Mouse (Mus musculus): ENCODE measurements around the gene Sspo.

Sspo gene

DNA sequence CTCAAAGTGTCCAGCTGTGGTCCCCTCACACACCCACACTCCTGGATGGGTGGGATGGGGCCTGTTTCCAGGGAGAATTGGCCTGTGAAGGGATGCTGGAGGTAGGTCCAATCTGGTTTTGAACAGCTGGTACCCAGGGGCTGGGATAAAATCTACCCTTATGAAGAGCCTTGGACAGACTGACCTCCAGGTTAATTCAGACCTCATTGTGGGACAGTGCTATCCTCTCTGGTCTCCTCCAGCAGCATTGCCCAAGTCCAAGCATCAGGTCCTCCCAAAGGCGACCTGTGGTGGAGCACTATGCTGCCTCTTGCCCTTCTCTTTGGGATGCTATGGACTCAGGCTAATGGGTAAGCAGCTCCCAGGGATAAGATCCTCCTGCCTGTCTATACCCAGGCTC, at the start of gene Sspo:
Sspo (plus strand) TSS at position 301 of the 400 bp plus-strand sequence.
- no peak for DNase-seq

DNA sequence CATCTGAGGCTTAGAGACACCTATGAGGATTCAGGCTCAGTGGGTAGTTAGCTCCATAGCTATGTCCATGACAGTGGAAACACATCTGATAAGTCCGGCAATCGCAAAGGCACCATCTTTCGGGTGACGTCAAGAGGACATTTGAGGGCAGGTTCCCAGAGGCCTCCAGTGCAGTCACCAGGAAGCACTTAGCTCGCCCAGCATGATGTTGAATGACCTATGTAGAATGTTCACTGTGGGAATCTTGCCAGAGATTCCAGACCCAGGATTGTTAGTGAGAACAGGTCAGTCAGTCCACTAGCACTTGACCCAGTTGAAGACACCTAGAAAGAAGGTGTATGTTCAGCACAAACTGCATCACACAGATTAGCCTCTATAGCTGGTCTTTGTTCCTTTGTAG, 48.1 kb upstream of the Sspo start:
- DNase-seq, result no peak

DNA sequence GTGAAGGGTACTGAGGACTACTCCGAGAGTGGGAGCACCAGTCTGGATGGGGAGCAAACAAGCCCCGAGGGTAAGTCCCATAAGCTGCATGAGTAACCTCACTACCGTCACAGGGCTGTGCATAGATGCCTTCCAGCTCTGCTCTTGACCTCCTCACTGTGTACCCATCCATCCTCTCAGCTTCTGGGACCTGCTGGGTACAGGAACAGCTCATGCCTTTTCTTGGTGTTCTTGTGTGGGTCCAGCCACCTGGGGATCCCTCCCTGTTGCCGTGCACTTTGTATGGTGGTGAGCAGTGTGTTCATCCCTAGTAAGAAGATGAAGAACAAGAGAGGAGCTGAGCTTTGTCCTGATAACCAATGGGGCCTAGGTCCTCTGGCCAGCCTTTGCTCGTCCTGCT, 44.0 kb upstream of the Sspo start:
- no peak for DNase-seq

DNA sequence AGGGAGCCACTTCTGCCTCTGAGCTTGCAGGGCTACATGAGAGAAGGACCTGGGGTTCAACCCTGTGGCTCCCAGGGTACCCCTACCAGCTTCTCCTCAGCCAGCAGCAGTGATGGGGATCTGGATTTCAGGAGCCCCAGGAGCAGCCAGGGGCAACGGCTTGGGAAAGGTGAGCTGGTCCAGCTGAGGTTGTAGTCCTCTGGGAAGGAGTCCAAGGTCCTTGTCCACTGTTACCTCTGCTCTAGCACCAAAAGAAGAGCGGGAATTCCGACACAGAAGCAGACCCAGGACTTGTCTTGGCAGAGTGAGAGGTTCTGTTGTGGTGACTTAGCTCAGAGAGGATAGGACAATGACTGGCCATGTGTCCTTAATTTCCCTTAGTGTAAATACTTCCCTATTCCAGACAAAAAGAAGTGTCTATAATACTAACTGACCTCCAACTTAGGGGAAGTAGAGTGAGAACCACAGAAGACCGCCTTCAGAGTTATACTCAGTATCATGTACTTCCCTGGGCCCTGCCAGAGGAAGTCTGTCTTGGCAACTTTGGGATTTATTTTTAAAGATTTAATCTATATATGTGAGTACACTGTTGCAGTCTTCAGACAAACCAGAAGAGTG, 38.2 kb upstream of the Sspo start:
- no peak for DNase-seq

DNA sequence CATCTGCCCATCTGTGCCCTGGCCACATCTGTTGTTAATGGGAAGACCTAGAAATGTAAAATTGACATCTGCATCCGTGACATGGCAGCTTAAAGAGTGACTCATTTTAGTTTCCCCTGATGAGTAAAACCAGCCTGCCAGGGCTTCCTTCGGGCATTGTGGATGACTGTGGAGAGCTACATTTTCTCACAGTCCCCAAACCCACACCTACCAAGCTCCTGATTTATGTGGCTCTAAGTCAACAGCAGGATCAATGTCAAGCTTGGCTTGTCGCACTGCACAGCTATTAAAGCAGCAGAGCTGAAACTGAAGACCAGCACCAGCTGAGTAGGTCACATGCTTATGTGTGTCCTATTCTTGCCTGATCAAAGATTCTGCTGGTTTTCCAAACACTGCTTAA, 37.5 kb upstream of the Sspo start:
- no peak for DNase-seq

DNA sequence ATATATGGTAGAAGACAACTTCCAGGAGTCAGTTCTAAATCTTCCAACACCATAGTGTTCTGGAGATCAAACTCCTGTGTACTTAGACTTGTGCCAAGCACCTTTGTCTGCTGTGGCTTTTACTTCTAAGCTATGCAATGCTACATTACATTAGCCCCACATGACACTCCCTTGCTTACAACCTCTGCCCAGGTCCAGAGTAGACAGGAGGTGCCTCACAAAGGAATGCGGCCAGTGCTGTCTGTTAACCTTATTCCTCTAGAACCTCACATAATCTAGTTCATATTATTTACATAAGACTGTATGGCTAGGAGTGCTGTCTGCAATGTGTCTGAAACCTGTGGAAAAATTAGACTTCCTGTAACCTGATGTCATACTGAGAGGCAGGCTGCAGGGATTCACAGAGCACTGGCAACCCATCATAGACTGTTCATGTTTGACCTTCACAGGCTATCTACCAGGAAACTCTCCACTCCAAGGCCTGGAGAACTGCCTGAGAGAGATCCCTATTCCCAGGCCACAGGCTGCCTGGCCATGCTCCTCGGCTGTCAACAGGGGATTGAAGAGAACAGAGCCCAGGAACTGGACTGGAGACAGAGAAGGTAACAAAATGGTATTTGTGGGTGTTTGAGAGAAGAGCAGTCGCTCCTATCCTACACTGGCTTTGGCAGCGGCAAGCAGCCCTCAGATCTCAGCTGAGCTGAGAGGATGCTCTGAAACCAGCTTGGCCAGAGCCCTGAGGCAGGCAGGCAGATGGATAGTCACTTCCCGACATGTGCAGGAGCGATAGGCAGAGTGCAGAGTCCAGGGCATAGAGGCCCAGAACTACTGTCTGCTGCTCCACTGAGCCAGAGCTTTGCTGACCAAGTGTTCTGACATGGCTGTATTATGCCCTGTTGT, 36.6 kb upstream of the Sspo start:
- no peak for DNase-seq

DNA sequence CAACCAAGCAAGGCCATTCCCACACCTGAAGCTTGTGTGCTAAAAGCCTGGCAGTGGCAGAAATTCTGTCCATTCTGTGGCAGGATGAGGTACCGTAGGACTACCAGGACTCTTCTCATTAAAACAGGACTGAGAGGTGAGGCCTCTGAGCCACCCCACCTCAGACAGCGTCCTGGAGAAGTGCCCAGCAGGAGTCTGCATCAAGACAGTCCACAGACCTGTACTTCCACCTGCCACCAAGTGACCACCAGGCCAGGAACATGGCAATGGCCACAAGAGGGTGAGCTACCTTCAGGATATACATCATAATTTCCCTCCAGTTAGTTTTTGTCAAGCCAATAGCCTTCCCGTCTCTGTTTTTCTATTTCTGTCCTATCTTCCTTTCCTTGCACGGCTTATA, 35.9 kb upstream of the Sspo start:
- DNase-seq, result no peak

DNA sequence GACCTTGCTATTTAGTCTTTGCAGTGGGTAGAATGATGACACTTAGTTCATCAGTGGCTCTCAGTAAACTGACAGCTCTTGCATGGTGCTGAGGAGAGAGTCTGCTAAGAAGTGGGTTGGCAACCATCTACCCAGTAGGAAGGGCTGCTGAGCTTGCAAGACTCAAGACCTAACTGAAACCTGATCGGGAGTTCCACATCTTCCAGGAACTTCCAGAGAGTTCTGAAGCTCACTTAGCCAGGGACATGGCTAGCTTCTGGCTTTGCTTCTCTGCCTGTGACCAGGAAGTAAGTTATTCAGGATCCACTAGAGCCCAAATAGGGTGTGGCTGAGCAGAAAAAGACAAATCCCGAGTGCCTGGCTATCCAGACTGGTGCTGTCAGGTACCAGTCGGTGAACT, 35.4 kb upstream of the Sspo start:
- no peak for DNase-seq

DNA sequence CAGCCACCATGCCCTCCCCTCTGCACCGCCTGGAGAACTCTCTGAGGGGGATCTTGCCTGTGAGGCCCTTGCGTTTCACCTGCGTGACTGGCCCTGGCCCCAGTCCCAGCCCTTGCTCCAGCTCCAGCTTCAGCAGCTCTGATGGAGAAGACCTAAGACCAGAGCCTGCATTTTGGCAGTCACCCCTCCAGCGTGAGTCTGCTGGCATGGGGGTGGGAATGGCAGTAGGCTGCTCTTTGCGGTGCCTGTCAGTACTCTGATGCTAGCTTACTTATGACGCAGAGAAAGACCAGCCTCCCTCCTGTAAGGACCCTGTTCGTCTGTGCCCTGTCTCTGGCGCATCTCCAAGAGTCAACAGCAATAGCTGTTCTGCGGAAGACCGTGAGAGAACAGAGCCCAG, 34.9 kb upstream of the Sspo start:
- DNase-seq, result no peak

DNA sequence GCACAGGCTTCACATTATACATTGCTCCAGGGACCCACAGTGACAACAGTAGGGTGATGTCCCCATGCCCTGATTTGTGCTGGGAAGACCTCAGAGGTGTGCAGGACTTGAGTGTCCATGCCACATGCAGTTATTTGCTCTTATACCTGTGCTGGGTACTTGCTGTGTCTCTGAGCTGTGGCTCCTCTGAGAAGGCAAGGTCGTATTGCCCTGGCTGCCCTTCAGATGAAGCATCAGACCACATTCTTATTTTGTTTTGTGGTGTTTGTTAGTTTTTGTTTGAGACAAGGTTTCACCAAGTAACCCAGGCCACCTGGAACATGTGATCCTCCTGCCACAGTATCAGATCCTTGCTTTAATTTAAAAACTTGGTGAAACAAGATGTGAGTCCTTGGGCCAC, 33.1 kb upstream of the Sspo start:
- no peak for DNase-seq

DNA sequence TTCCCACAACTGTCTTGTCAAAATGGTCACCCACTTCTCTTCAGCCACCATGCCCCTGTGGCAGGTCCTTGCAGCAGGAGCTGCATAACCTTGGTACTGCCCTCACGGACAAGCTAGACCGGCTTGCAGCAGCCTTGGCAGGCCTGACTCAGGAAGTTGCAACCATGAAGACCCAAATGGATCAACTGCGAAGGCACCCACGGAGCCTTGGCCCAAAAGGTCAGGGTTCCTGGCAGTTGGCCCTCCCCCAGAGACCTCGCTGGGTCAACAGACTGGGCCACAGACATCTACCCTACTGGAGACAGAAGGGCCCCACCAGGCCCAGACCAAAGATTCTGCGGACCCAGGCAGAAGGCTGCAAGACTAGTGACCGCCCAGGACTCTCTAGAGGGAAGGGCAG, 32.4 kb upstream of the Sspo start:
- no peak for DNase-seq

DNA sequence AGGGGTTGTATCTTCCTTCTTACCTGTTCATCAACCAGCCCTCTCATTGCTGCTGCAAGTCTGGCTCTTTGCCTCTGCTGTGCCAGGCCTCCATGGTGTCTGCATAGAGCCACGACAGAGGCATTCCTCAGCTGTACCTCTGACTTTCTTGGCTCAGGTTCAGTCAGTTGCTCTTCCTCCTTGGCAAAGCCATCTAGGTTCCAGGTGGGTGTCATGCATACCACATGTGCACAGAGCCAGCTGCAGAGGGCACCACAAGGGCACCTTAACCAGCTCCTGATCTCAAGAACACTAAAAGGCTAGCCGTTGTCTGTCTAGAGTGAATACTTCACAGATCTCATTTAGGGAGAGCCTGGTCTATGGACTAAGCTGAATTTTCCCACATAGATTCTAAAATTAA, 31.5 kb upstream of the Sspo start:
- no peak for DNase-seq

DNA sequence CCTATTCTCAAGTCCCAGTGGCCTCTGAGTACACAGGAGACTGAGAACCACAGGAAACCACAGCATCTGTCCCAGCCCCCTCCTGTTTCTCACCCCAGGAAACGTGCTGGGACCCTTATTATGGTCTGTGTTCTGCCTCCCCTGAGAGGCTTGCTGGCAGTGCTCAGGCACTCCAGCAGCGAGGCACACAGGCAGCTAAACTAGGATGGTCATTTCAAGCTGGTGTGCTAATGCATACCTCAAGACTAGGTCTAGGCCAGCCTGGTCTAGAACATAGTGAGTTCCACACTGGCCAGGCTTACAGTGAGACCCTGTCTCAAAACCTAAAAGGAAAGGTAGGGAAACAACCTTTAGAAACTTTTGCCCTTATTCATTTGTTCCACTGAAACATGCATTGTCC, 27.4 kb upstream of the Sspo start:
- DNase-seq, result no peak

DNA sequence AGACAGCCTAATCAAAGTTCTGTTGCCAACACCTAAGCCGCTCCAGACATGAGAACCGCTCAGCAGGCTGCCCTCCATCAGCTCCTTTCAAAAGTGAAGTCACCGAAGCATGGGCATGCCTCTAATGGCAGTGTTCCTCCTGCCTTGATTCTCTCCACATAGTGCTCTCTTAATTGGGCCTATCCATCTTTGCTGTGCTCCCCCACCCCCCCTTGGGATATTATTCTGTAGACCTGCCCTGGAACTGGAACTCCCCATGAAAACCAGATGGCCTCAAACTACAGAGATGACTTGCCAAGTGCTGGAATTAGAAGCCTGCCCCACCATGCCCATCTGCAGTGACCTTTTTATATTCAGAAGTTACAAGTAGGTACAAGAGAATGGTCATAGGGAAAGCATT, 24.7 kb upstream of the Sspo start:
- no peak for DNase-seq

DNA sequence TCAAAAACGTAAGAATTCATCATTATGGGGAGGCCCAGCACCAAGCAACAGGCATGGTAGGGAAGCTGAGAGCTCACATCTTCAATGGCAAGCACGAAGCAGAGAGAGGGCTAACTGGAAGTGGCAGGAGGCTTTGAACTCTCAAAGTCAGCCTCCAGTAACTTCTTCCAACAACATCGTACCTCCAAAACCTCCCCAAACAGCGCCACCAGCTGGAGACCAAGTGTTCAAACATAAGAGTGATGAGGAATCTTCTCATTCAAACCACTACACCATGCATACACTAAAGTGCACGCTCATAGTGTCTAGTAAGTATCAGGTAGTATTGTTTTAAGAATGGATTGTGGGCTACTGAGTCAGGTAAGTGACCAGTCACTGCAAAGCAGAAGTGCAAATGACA, 24.0 kb upstream of the Sspo start:
- no peak for DNase-seq

DNA sequence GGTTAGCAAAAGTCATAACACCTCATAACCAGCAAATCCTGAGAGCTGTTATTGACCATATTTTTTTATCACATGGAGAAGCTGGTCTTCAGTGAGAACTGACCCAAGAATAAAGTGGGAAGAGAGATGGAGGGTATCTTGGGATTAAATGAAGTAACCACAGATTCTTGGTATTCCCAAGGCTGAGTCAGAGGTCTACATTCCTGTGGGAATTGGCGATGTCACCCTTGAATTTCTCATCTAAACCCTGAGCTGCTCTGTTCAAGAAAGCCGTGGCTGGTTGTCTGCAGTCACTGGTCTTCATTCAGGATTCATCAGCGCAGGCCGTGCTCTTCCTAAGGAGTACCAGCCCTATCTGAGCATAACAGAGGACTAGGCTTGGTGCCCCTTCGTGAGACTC, 21.1 kb upstream of the Sspo start:
- no peak for DNase-seq

DNA sequence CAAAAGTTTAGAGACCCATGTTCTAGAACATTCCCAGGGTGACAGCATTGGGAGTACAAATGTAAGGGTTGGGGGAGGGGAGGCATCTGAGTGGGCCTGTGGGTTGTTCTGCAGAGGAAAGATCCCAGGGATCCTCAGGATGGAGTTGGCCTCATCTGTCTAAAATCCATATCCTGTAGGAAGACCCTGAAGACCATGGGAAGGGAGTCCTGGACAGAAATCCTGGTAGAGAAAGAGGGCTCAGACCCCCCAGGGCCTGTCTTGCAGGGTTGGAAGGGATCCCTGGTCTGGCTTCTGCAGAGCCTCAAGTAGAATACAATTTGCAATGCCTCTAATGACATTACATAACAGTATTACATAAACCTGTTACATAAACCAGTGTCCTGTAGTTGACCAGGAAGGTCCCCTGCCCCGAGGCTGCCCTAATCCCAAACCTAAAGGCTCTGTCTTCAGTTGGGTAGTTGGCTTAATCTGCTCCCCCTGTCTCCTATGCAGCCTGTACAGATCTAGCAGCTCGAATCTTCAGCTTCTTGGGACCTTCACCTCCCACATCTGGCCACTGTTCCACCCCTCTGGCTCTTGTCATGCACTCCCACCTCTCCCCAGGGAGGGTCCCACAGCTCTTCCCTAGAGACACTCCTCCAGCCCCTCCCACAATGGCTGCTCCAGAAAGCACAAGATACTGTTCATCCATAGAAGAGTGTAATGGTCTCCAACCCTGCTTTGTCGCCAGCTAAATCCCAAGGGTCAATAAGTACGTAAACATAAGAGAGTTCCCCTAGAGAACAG, 19.1 kb upstream of the Sspo start:
- DNase-seq, result no peak

DNA sequence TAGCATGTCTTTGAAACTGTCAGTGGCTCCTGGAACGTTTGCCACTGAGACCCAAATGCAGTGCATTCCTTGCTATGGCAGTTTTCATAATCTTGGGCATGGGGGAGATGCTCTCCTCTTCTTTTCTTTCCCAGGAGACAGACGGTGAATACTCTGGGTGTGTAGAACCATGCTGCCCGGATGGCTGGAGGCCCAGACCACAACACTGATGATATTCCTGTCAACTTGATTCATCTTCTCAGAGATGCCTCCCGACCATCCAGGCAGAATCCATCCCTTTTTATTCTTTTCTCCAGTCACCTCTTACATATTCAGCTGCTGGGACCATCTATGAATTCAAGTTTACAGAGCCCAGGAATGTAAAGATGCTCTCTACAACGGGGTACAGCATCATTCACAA, 17.3 kb upstream of the Sspo start:
- no peak for DNase-seq

DNA sequence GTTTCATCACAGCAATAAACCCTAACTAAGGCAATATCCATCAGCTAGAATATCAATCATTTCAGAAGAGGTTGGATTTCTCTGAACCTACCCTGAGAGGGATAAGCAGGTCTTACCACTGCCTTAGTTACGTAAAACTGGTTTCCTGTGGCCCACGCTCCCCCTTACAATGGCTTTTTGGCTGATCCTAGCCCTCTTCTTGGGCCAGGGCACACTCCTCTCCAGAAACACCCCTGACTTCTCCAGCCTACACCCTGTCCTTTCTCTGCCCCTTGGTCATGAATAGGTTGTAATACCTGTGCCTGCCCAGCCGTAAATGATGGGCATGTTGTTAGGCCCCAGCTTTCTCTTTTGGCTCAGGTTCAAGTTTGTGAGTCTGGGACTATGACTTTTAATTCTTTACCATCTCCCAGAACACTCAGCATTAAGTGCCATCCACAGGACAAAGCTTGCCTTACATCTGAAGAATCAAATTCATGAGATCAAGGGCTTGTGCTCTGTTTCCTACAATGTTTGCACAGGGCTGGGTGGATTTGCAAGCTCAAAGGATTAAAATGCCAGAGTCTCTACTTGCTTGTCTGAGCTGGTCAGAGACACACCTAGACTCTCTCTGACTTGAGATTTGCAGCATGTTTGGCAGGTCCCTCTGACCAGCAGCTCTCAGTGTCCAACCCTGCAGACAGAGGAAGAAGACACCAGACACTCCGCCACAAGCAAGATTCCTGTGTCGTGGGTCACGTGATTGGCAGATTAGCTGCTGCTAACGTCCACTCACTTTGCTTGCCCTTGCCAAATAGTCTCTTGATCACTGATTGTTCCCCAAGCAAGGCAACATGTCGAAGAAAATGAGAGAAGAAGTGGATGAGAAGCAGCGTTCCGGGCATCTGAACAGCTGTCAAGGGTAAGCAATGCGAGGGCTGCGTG, 14.9 kb upstream of the Sspo start:
- no peak for DNase-seq

DNA sequence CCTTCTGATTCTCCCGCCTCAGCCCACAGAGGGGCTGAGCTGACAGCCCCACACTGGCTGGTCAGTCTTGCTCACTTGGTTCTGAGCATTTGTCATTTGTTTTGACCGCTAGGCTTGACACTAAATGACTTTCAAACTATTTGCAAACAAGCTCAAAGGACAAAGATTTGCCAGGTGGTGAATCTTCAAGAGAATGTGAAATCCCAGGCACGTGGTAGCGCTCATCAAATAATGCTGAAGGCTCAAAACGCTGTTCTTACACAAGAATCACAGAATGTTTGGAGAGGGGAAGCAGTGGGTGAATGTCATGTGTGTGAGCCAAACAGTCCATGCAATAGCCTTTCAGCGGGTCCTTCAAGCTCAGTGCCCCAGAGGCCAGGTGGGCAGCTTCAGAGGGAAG, 13.4 kb upstream of the Sspo start:
- DNase-seq, result no peak

DNA sequence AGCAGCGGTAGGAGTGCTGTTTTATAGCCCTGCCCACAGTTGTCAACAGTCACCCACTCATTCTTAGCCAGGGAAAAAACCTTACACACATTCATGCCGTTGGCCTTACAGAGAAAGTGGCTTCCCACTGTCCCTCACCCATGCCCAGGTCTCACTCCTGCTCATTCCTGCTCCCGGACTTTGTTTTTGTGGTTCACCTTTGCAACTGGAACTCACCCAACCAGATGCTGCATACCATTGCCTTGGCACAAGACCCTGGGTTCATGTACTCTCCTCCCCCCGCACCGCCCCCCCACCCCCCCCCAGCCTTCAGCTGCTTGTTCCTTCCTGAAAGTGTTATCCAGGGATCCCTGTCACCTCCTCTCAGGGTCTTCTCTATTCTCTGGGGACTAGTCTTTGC, 12.9 kb upstream of the Sspo start:
- DNase-seq, result no peak

DNA sequence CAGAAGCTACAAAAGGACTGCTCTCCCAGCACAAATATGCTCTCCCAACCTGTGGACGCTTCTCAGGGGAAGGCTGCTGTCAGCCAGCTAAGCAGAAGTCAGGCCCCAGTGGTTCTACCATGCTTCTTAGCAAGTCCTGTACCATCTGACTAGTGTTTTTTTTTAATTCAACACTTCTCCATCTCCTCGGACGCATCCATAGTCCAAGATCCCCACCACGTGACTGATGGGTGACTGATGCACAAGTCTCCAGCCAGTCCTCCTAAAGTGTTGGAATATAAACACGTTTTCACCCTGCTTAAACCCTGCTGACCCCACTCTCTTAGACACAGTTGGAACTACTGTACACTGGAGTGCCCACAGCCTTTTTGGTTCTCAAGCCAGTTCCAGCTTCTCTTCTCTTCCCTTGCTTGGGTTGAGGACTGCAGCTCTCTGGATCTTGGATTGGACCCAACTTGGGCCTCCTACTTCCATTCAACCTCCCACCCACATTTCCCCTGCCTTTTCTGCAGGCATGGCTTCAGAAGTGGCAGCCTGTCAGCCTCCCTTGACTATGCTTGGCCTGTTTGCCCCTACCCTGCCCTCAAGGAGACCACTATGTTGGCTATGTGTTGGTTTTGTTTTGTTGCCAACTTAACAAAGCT, 12.2 kb upstream of the Sspo start:
- DNase-seq, result no peak

All from lung, postnatal 14 days (tissue).